Mouse (Mus musculus) midbrain, embryonic 16.5 days (tissue): ENCODE results near the gene Gzmd. TPM values are rescaled to one million over a fixed set of nuclear protein-coding genes. Genes with fewer than 3 reads are reported as not detected.
"Not testable (repeated sequence)": the region's sequence is repeated elsewhere in the genome, so short reads cannot be mapped to it uniquely, and the experiment has no call there.

ENCODE experiments used
- ATAC-seq: fragments of 200-750 bp; cut with Nextera tagmentation; 2 replicates; pipeline ENCODE4 v1.8.0; 2017; ENCODE audit warnings: moderate TSS enrichment
- H3K27ac ChIP-seq: fragments of 300-500 bp; sonication (generic); 2 replicates; pipeline ENCODE4 v1.5.1; 2014; ENCODE audit warnings: mild to moderate bottlenecking, low read length, mixed read lengths
- H3K27me3 ChIP-seq: fragments of 300-500 bp; sonication (generic); 2 replicates; pipeline ENCODE4 v1.6.1; 2014; ENCODE audit warnings: low read depth, low read length, mixed read lengths; ENCODE audit not compliant: control insufficient read depth, insufficient read depth
- H3K36me3 ChIP-seq: fragments of 300-500 bp; sonication (generic); 2 replicates; pipeline ENCODE4 v1.6.1; 2014; ENCODE audit warnings: mild to moderate bottlenecking, low read length, moderate library complexity, mixed read lengths; ENCODE audit not compliant: control insufficient read depth, insufficient read depth
- H3K4me1 ChIP-seq: fragments of 300-500 bp; sonication (generic); 2 replicates; pipeline ENCODE4 v1.6.1; 2014; ENCODE audit warnings: mild to moderate bottlenecking, low read length, mixed read lengths; ENCODE audit not compliant: control insufficient read depth, insufficient read depth
- H3K4me2 ChIP-seq: fragments of 300-500 bp; sonication (generic); 2 replicates; pipeline ENCODE4 v1.6.1; 2014; ENCODE audit warnings: mild to moderate bottlenecking, low read length, mixed read lengths
- H3K4me3 ChIP-seq: fragments of 300-500 bp; sonication (generic); 2 replicates; pipeline ENCODE4 v1.5.1; 2014; ENCODE audit warnings: low read depth, mild to moderate bottlenecking, low read length, moderate library complexity, mixed read lengths
- H3K9ac ChIP-seq: fragments of 300-500 bp; sonication (generic); 2 replicates; pipeline ENCODE4 v1.6.1; 2014; ENCODE audit warnings: low read depth, low read length, mixed read lengths
- H3K9me3 ChIP-seq: fragments of 300-500 bp; sonication (generic); replicated peaks from 2 replicates; pipeline ENCODE4 v1.6.1; 2014; ENCODE audit warnings: mild to moderate bottlenecking, low read length, mixed read lengths; ENCODE audit not compliant: control insufficient read depth, poor library complexity, severe bottlenecking
- WGBS: fragments of 180-500 bp; shearing (Covaris S2); extraction: QIAGEN DNeasy Blood & Tissue Kit; methylation state at CpG from one replicate; pipeline ENCODE4 v1.1.7; 2014; 5-methylcytosine and 5-hydroxymethylcytosine counted together
- polyA plus RNA-seq: library from polyadenylated mRNA; unstranded; fragments of >200 nt; fragmentation: Nextera tagmentation; extraction: Ambion mirVana; gene quantifications from 2 replicates; pipeline ENCODE4 v1.2.1, GENCODE M21; 2015

Gene Gzmd
- polyA plus RNA-seq: not detected in 2 replicates

- not testable (repeated sequence) for H3K27ac ChIP-seq, H3K27me3 ChIP-seq, H3K4me1 ChIP-seq, H3K36me3 ChIP-seq, ATAC-seq, H3K4me3 ChIP-seq, H3K9ac ChIP-seq, H3K4me2 ChIP-seq, H3K9me3 ChIP-seq
- 85% methylated on average over 2 of the region's 2 CpGs for WGBS
These were observed at the start of gene Gzmd for GRCm38 (mm10) chr14:56132508-56132907. Gene Gzmd, minus strand, starts transcription at chr14:56132608.

GRCm38 (mm10) chr14:56177651-56178050 lies 45.2 kb upstream of the Gzmd start:
- not testable (repeated sequence) for H3K36me3 ChIP-seq, H3K9me3 ChIP-seq, H3K27me3 ChIP-seq, H3K4me3 ChIP-seq, H3K9ac ChIP-seq, H3K27ac ChIP-seq, ATAC-seq, H3K4me2 ChIP-seq, H3K4me1 ChIP-seq
- 25% methylated on average over 8 of the region's 8 CpGs for WGBS

GRCm38 (mm10) chr14:56174499-56174898 lies 42.1 kb upstream of the Gzmd start, which contains the start of gene Gzmn:
Gene Gzmn, minus strand, starts transcription at chr14:56174599.
- Histone ChIP-seq H3K27ac (no peak within 1 kb of the TSS), H3K9me3 (no peaks in the 10 kb centered on the region), H3K36me3 (no peaks in the 10 kb centered on the region), H3K4me1 (no peaks in the 10 kb centered on the region), H3K4me3 (no peak within 1 kb of the TSS), H3K9ac (no peak within 1 kb of the TSS), H3K27me3 (no peaks in the 10 kb centered on the region), H3K4me2 (no peak within 1 kb of the TSS)
- no peak for ATAC-seq
- 95% methylated on average over 5 of the region's 5 CpGs for WGBS

- Histone ChIP-seq H3K4me2 (no peak overlapping the region), H3K9me3 (no peaks in the 10 kb centered on the region), H3K9ac (no peak overlapping the region), H3K4me3 (no peak overlapping the region), H3K36me3 (no peaks in the 10 kb centered on the region), H3K4me1 (no peaks in the 10 kb centered on the region), H3K27ac (no peak overlapping the region), H3K27me3 (no peaks in the 10 kb centered on the region)
- ATAC-seq: no peak
- 91% methylated on average over 6 of the region's 6 CpGs for WGBS
These were observed 41.0 kb upstream of the Gzmd start for GRCm38 (mm10) chr14:56173396-56173795.

- no peaks in the 10 kb centered on the region for H3K27me3 ChIP-seq
- no peak overlapping the region for H3K4me2 ChIP-seq
- ATAC-seq: no peak
- H3K4me1 ChIP-seq: no peaks in the 10 kb centered on the region
- no peaks in the 10 kb centered on the region for H3K9me3 ChIP-seq
- no peak overlapping the region for H3K27ac ChIP-seq
- no peaks in the 10 kb centered on the region for H3K36me3 ChIP-seq
- no peak overlapping the region for H3K4me3 ChIP-seq
- H3K9ac ChIP-seq: no peak overlapping the region
- 94% methylated on average over 5 of the region's 5 CpGs for WGBS
These were observed 40.3 kb upstream of the Gzmd start for GRCm38 (mm10) chr14:56172744-56173143.

GRCm38 (mm10) chr14:56168009-56168408 lies 35.6 kb upstream of the Gzmd start:
- H3K4me1 ChIP-seq: no peaks in the 10 kb centered on the region
- H3K36me3 ChIP-seq: no peaks in the 10 kb centered on the region
- H3K27ac ChIP-seq: no peak overlapping the region
- no peak overlapping the region for H3K4me3 ChIP-seq
- no peaks in the 10 kb centered on the region for H3K9me3 ChIP-seq
- no peak for ATAC-seq
- 88% methylated on average over 6 of the region's 6 CpGs for WGBS
- H3K4me2 ChIP-seq: no peak overlapping the region
- H3K9ac ChIP-seq: no peak overlapping the region
- no peaks in the 10 kb centered on the region for H3K27me3 ChIP-seq

GRCm38 (mm10) chr14:56162109-56162508 lies 29.7 kb upstream of the Gzmd start:
- no peak overlapping the region for H3K4me2 ChIP-seq
- ATAC-seq: no peak
- 90% methylated on average over 2 of the region's 2 CpGs for WGBS

GRCm38 (mm10) chr14:56159479-56159878 lies 27.1 kb upstream of the Gzmd start, which contains the start of gene Gzmg:
Gene Gzmg, minus strand, starts transcription at chr14:56159579.
- H3K4me2 ChIP-seq, H3K9ac ChIP-seq, H3K27ac ChIP-seq, ATAC-seq, H3K36me3 ChIP-seq, H3K9me3 ChIP-seq, H3K4me1 ChIP-seq, H3K27me3 ChIP-seq, H3K4me3 ChIP-seq: not testable (repeated sequence)
- WGBS: 91% methylated on average over 2 of the region's 2 CpGs

More at GRCm38 (mm10) chr14:56162109-56162508, 29.7 kb upstream of the Gzmd start:
- no peaks in the 10 kb centered on the region for H3K36me3 ChIP-seq
- H3K4me3 ChIP-seq: no peak overlapping the region
- no peak overlapping the region for H3K27ac ChIP-seq
- no peaks in the 10 kb centered on the region for H3K4me1 ChIP-seq
- H3K9ac ChIP-seq: no peak overlapping the region
- no peaks in the 10 kb centered on the region for H3K9me3 ChIP-seq
- H3K27me3 ChIP-seq: no peaks in the 10 kb centered on the region

- H3K36me3 ChIP-seq: no peaks in the 10 kb centered on the region
- no peaks in the 10 kb centered on the region for H3K4me1 ChIP-seq
- no peak overlapping the region for H3K4me2 ChIP-seq
- ATAC-seq: no peak
- no peaks in the 10 kb centered on the region for H3K9me3 ChIP-seq
- no peak overlapping the region for H3K9ac ChIP-seq
- 78% methylated on average over 2 of the region's 2 CpGs for WGBS
- H3K27me3 ChIP-seq: no peaks in the 10 kb centered on the region
- no peak overlapping the region for H3K4me3 ChIP-seq
- H3K27ac ChIP-seq: no peak overlapping the region
These were observed 22.9 kb upstream of the Gzmd start for GRCm38 (mm10) chr14:56155340-56155739.
